Mouse (Mus musculus) C2C12 (cell line): ENCODE measurements around the gene 5730522E02Rik.

Experiments used
- CTCF ChIP-seq: IDR thresholded peaks from one replicate; pipeline ENCODE4 v1.5.1; 2011; ENCODE audit not compliant: control insufficient read depth, insufficient read depth, insufficient read length
- FOSL1 ChIP-seq: IDR thresholded peaks from one replicate; pipeline ENCODE4 v1.8.0; 2011; ENCODE audit warnings: mild to moderate bottlenecking, low read length; ENCODE audit not compliant: poor library complexity, insufficient read depth, severe bottlenecking
- MYOD1 ChIP-seq: IDR thresholded peaks from one replicate; pipeline ENCODE4 v1.6.1; 2011; ENCODE audit warnings: low read depth; ENCODE audit not compliant: control insufficient read depth, insufficient read length

- TF ChIP-seq CTCF (no peak), MYOD1 (no peak), FOSL1 (no peak)
Observed at GRCm38 (mm10) chr11:25866292-25866691, 344.3 kb downstream of the 5730522E02Rik start.
